In genomic region chr1:58045546-58045945, GRCm38 (mm10) we compare ENCODE assay signal across 18 mouse cellular contexts. TPM values are rescaled to one million over a fixed set of nuclear protein-coding genes. Genes with fewer than 3 reads are reported as not detected.
DNase-seq lines count a peak whose midpoint lies in the region; ATAC-seq lines count a peak whose summit lies in the region.
"Had no signal": no experiment of that assay in that cellular context is flagged by ENCODE, and none has a peak within 500 bp of the region (broad histone marks: within the 10 kb centered on the region; RNA-seq: fewer than 3 reads in every experiment).

No protein-coding gene starts in this region.

- DNase-seq in cerebellum, postnatal 4 days (ENCODE audit: low spot score in 2 of 2), result no peak
- peak; percentile 26 for DNase-seq in layer of hippocampus, adult 11-12 months (ENCODE audit: low spot score)
- no peak for DNase-seq in layer of hippocampus, postnatal 10 days (ENCODE audit: low spot score in 2 of 2)
- DNase-seq in cerebellum, adult 11 months, result peak; percentile 75
- DNase-seq in cerebellum, postnatal 14 days, result peak; percentile 83 to 92
- no peak for DNase-seq in thymus, postnatal 36 days
- DNase-seq in natural killer cell, adult 2 months (ENCODE audit: low spot score in 2 of 2), result no peak
- DNase-seq: heart, postnatal 4 days; kidney, adult 8-10 months; kidney, postnatal 4 days; midbrain, embryonic 14.5 days; thymus, adult 2 months had no signal

- peak; percentile 91 for ATAC-seq in cerebellum, adult (ENCODE audit: insufficient number of reproducible peaks, low FRiP score, low TSS enrichment)
- ATAC-seq: CD4-positive, CD25-positive, alpha-beta regulatory T cell, adult 4 months; inflammation-experienced regulatory T-cells, adult 6 months; lung, postnatal 0 days had no signal

RNA-seq across cellular contexts. Expression of gene Aox1, which starts 15.8 kb away (rescaled TPM):
- 1 to 10 TPM; 1.5 to 1.9 TPM for total RNA-seq in layer of hippocampus, postnatal 10 days (2021)
- total RNA-seq: common myeloid progenitor, adult 5-6 weeks; megakaryocyte progenitor cell, adult 5-6 weeks had no signal

RNA-seq across cellular contexts. Expression of gene Kctd18, which starts 26.8 kb away (rescaled TPM):
- total RNA-seq in layer of hippocampus, postnatal 10 days (2021), result 10 to 100 TPM; 24.4 to 25.7 TPM

RNA-seq across cellular contexts. Expression of gene Sgo2a, which starts 49.8 kb away (rescaled TPM):
- total RNA-seq in layer of hippocampus, postnatal 10 days (2021), result 1 to 10 TPM; 1.7 to 1.9 TPM

Comparison
In these comparisons a context has a peak if more than half of its experiments do, and no peak if none do; other contexts are left out.
1. DNase-seq: peak in layer of hippocampus, adult 11-12 months (single experiment), cerebellum, adult 11 months (single experiment) and cerebellum, postnatal 14 days (2 of 2); none in cerebellum, postnatal 4 days (0 of 2), layer of hippocampus, postnatal 10 days (0 of 2), thymus, postnatal 36 days (0 of 2) and natural killer cell, adult 2 months (0 of 2).